In the genomic region with DNA sequence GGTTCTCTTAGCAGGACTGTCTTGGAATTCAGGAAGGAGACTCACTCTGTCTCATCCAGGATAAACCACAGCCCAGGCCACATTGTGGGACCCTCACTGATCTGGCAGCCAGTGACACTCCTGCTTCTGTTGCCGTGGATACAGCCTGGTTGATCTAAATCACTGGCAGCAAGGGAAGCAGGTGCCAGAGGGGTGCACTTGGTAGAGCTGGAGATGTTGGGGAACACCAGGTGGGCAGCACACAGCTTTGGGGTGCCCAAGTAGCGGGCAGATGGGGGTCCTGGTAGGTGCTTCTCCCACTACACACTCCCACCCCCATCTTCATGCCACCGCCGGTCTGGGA, we compare ENCODE assay signal across 7 mouse cellular contexts. TPM values are rescaled to one million over a fixed set of nuclear protein-coding genes. Genes with fewer than 3 reads are reported as not detected.
DNase-seq lines count a peak whose midpoint lies in the region; ATAC-seq and TF ChIP-seq lines count a peak whose summit lies in the region.

No protein-coding gene starts in this region.

- TF ChIP-seq POLR2A in olfactory bulb, adult 2 months (IDR thresholded peaks at IDR 0.05; ENCODE audit: insufficient read depth, low read depth, low read length) = no peak

- peak overlapping the region; percentile 52 for H3K4me3 ChIP-seq in lung, embryonic 15.5 days
- peak overlapping the region; percentile 49 for H3K4me3 ChIP-seq in embryonic facial prominence, embryonic 15.5 days (replicated peaks)
- H3K4me3 ChIP-seq in limb, embryonic 10.5 days = peak overlapping the region; percentile 64
- peak overlapping the region; percentile 62 for H3K4me3 ChIP-seq in olfactory bulb, adult 2 months (ENCODE audit: insufficient read depth, low read depth, low read length)

- 29% methylated on average over 2 of the region's 4 CpGs for WGBS in lung, embryonic 15.5 days
- 19% methylated on average over 4 of the region's 4 CpGs for WGBS in embryonic facial prominence, embryonic 15.5 days
- WGBS in limb, embryonic 10.5 days = 19% methylated on average over 4 of the region's 4 CpGs
- 22% methylated on average over 4 of the region's 4 CpGs for WGBS in olfactory bulb, adult 2 months

- H3K4me2 ChIP-seq in lung, embryonic 15.5 days = peak overlapping the region; percentile 62
- peak overlapping the region; percentile 55 for H3K4me2 ChIP-seq in embryonic facial prominence, embryonic 15.5 days (replicated peaks)

- no peaks in the 10 kb centered on the region for H3K9me3 ChIP-seq in lung, embryonic 15.5 days
- no peaks in the 10 kb centered on the region for H3K9me3 ChIP-seq in embryonic facial prominence, embryonic 15.5 days (replicated peaks)
- H3K9me3 ChIP-seq in limb, embryonic 10.5 days (replicated peaks) = no peaks in the 10 kb centered on the region

- no peaks in the 10 kb centered on the region; the same call in 1 of the 2 replicates for H3K4me1 ChIP-seq in lung, embryonic 15.5 days
- peaks cover 5% of the 10 kb centered on the region; the same call in 1 of the 2 replicates for H3K4me1 ChIP-seq in embryonic facial prominence, embryonic 15.5 days
- H3K4me1 ChIP-seq in limb, embryonic 10.5 days = peaks cover 16% of the 10 kb centered on the region
- no peaks in the 10 kb centered on the region for H3K4me1 ChIP-seq in olfactory bulb, adult 2 months (ENCODE audit: control insufficient read depth, insufficient read depth, low read length)

- peak overlapping the region; percentile 46 for H3K9ac ChIP-seq in lung, embryonic 15.5 days
- peak overlapping the region; percentile 13; the same call in 1 of the 2 replicates for H3K9ac ChIP-seq in embryonic facial prominence, embryonic 15.5 days

- intact Hi-C loops in left cerebral cortex, postnatal 25 days (cut with DNase I) = no loop called here

- no peak for DNase-seq in lung, postnatal 4 days
- no peak for DNase-seq in limb, embryonic 10.5 days (ENCODE audit: low spot score)
- DNase-seq in left cerebral cortex, postnatal 25 days (ENCODE audit: low spot score in 2 of 2) = no peak
- DNase-seq in adrenal gland, adult 8-10 months = no peak

- H3K27me3 ChIP-seq in lung, embryonic 15.5 days = peaks cover 41% of the 10 kb centered on the region
- H3K27me3 ChIP-seq in embryonic facial prominence, embryonic 15.5 days = peaks cover 28% of the 10 kb centered on the region
- peaks cover 94% of the 10 kb centered on the region for H3K27me3 ChIP-seq in limb, embryonic 10.5 days (ENCODE audit: low read depth, poor library complexity, severe bottlenecking)

- no peaks in the 10 kb centered on the region for H3K36me3 ChIP-seq in lung, embryonic 15.5 days
- no peaks in the 10 kb centered on the region for H3K36me3 ChIP-seq in embryonic facial prominence, embryonic 15.5 days
- no peaks in the 10 kb centered on the region for H3K36me3 ChIP-seq in limb, embryonic 10.5 days

- ATAC-seq in lung, embryonic 15.5 days (ENCODE audit: borderline replicate concordance, extremely low read depth, low FRiP score, low TSS enrichment) = no peak
- ATAC-seq in embryonic facial prominence, embryonic 15.5 days (ENCODE audit: insufficient number of reproducible peaks, low FRiP score, low TSS enrichment, low read depth) = peak; percentile 5; the same call in 1 of the 2 replicates

- no peak for TF ChIP-seq CTCF in olfactory bulb, adult 2 months (IDR thresholded peaks at IDR 0.05; ENCODE audit: insufficient read depth, low read depth, low read length)

- H3K27ac ChIP-seq in lung, embryonic 15.5 days = no peak overlapping the region
- H3K27ac ChIP-seq in embryonic facial prominence, embryonic 15.5 days (replicated peaks) = no peak overlapping the region
- peak overlapping the region; percentile 89 for H3K27ac ChIP-seq in limb, embryonic 10.5 days
- H3K27ac ChIP-seq in olfactory bulb, adult 2 months (ENCODE audit: insufficient read depth, low read depth, low read length) = no peak overlapping the region

RNA-seq across cellular contexts. Expression of a gene that starts 0.5 kb away (rescaled TPM):
- 3.1 and 3.3 TPM in 2 replicates for polyA plus RNA-seq in lung, embryonic 15.5 days (2015; fragmentation: Nextera tagmentation; extraction: Ambion mirVana)
- polyA plus RNA-seq in embryonic facial prominence, embryonic 15.5 days (2015; fragmentation: Nextera tagmentation; extraction: Ambion mirVana) = 3.8 and 4.5 TPM in 2 replicates
- 3.6 and 4.1 TPM in 2 replicates for polyA plus RNA-seq in limb, embryonic 10.5 days (2016; fragmentation: Nextera tagmentation; extraction: Ambion mirVana)
- not detected in 2 replicates for polyA plus RNA-seq in olfactory bulb, adult 2 months (2012; ENCODE audit: insufficient read depth, insufficient read length, low replicate concordance, missing spikeins)
- 10 to 100 TPM; 17.5 to 19.9 TPM for total RNA-seq in left cerebral cortex, postnatal 25 days (2021)
- 1 to 10 TPM; 1.2 to 4.1 (median 2.9) TPM for total RNA-seq in adrenal gland, adult 8-10 months (2022)

RNA-seq across cellular contexts. Expression of a gene that starts 25.8 kb away (rescaled TPM):
- 26.1 and 30.7 TPM in 2 replicates for polyA plus RNA-seq in lung, embryonic 15.5 days (2015; fragmentation: Nextera tagmentation; extraction: Ambion mirVana)
- polyA plus RNA-seq in embryonic facial prominence, embryonic 15.5 days (2015; fragmentation: Nextera tagmentation; extraction: Ambion mirVana) = 35.3 and 42.8 TPM in 2 replicates
- 29.4 and 32.5 TPM in 2 replicates for polyA plus RNA-seq in limb, embryonic 10.5 days (2016; fragmentation: Nextera tagmentation; extraction: Ambion mirVana)
- polyA plus RNA-seq in olfactory bulb, adult 2 months (2012; ENCODE audit: insufficient read depth, insufficient read length, low replicate concordance, missing spikeins) = not detected in 2 replicates
- 10 to 100 TPM; 87.1 to 98.9 TPM for total RNA-seq in left cerebral cortex, postnatal 25 days (2021)
- total RNA-seq in adrenal gland, adult 8-10 months (2022) = 10 to 100 TPM; 43.6 to 97.6 (median 77.6) TPM

RNA-seq across cellular contexts. Expression of a gene that starts 40.7 kb away (rescaled TPM):
- 11.0 and 12.0 TPM in 2 replicates for polyA plus RNA-seq in lung, embryonic 15.5 days (2015; fragmentation: Nextera tagmentation; extraction: Ambion mirVana)
- polyA plus RNA-seq in embryonic facial prominence, embryonic 15.5 days (2015; fragmentation: Nextera tagmentation; extraction: Ambion mirVana) = 14.9 and 15.5 TPM in 2 replicates
- polyA plus RNA-seq in limb, embryonic 10.5 days (2016; fragmentation: Nextera tagmentation; extraction: Ambion mirVana) = 15.1 and 21.9 TPM in 2 replicates
- not detected in 2 replicates for polyA plus RNA-seq in olfactory bulb, adult 2 months (2012; ENCODE audit: insufficient read depth, insufficient read length, low replicate concordance, missing spikeins)
- 10 to 100 TPM; 51.1 to 65.3 TPM for total RNA-seq in left cerebral cortex, postnatal 25 days (2021)
- 10 to 100 TPM; 12.9 to 21.2 (median 18.2) TPM for total RNA-seq in adrenal gland, adult 8-10 months (2022)

Comparison
In these comparisons a context has a peak if more than half of its experiments do, and no peak if none do; other contexts are left out.
1. RNA of a gene that starts 25.8 kb away (polyA plus RNA-seq): 35.3 to 42.8 TPM in embryonic facial prominence, embryonic 15.5 days, 29.4 to 32.5 TPM in limb, embryonic 10.5 days and 26.1 to 30.7 TPM in lung, embryonic 15.5 days; not detected in olfactory bulb, adult 2 months; every median in the first group is over 10 times any median in the second.
2. RNA of a gene that starts 40.7 kb away (polyA plus RNA-seq): 15.1 to 21.9 TPM in limb, embryonic 10.5 days, 14.9 to 15.5 TPM in embryonic facial prominence, embryonic 15.5 days and 11.0 to 12.0 TPM in lung, embryonic 15.5 days; not detected in olfactory bulb, adult 2 months; every median in the first group is over 10 times any median in the second.
3. Peak in every context shown above with its lines, with median percentiles within 50 percentile points of each other: H3K4me3 ChIP-seq.